Mouse (Mus musculus) hindbrain, embryonic 14.5 days (tissue): ENCODE results near the gene Stx3. TPM values are rescaled to one million over a fixed set of nuclear protein-coding genes. Genes with fewer than 3 reads are reported as not detected.

Source experiments
- ATAC-seq: fragments of 200-750 bp; cut with Nextera tagmentation; 2 replicates; pipeline ENCODE4 v1.8.0; 2017; ENCODE audit warnings: moderate number of reproducible peaks, mild to moderate bottlenecking, moderate TSS enrichment, moderate library complexity; ENCODE audit not compliant: low FRiP score
- DNase-seq: peaks from one replicate; pipeline ENCODE4 v3.0.0-alpha.2; 2015; ENCODE audit warnings: low spot score
- H3K27ac ChIP-seq: fragments of 300-500 bp; sonication (generic); 2 replicates; pipeline ENCODE4 v1.5.1; 2014; ENCODE audit warnings: mild to moderate bottlenecking, moderate library complexity
- H3K27me3 ChIP-seq: fragments of 300-500 bp; sonication (generic); 2 replicates; pipeline ENCODE4 v1.6.1; 2014; ENCODE audit warnings: mild to moderate bottlenecking, low read length, mixed read lengths; ENCODE audit not compliant: control insufficient read depth, insufficient read depth
- H3K36me3 ChIP-seq: fragments of 300-500 bp; sonication (generic); replicated peaks from 2 replicates; pipeline ENCODE4 v1.6.1; 2014; ENCODE audit not compliant: control insufficient read depth, insufficient read depth
- H3K4me1 ChIP-seq: fragments of 300-500 bp; sonication (generic); replicated peaks from 2 replicates; pipeline ENCODE4 v1.6.1; 2014; ENCODE audit warnings: antibody characterized with exemption, low read length, mixed read lengths; ENCODE audit not compliant: control insufficient read depth, insufficient read depth
- H3K4me2 ChIP-seq: fragments of 300-500 bp; sonication (generic); replicated peaks from 2 replicates; pipeline ENCODE4 v1.6.1; 2014; ENCODE audit warnings: mild to moderate bottlenecking, moderate library complexity
- H3K4me3 ChIP-seq: fragments of 300-500 bp; sonication (generic); replicated peaks from 2 replicates; pipeline ENCODE4 v1.5.1; 2014; ENCODE audit warnings: mild to moderate bottlenecking, low read length
- H3K9ac ChIP-seq: fragments of 300-500 bp; sonication (generic); 2 replicates; pipeline ENCODE4 v1.6.1; 2014
- H3K9me3 ChIP-seq: fragments of 300-500 bp; sonication (generic); 2 replicates; pipeline ENCODE4 v1.6.1; 2016; ENCODE audit warnings: low read length; ENCODE audit not compliant: control insufficient read depth
- WGBS: fragments of 180-500 bp; shearing (Covaris S2); extraction: QIAGEN DNeasy Blood & Tissue Kit; methylation state at CpG from one replicate; pipeline ENCODE4 v1.1.7; 2014; 5-methylcytosine and 5-hydroxymethylcytosine counted together
- polyA plus RNA-seq: library from polyadenylated mRNA; unstranded; fragments of >200 nt; fragmentation: Nextera tagmentation; extraction: Ambion mirVana; gene quantifications from 2 replicates; pipeline ENCODE4 v1.2.1, GENCODE M21; 2014

The Stx3 gene
- polyA plus RNA-seq, 1 experiment from 2014 or later: 20.3 TPM

- ATAC-seq: no peak
- Histone ChIP-seq H3K27ac (no peak overlapping the region), H3K36me3 (no peaks in the 10 kb centered on the region), H3K4me2 (no peak overlapping the region), H3K9ac (no peak overlapping the region), H3K4me3 (no peak overlapping the region), H3K9me3 (no peaks in the 10 kb centered on the region), H3K27me3 (no peaks in the 10 kb centered on the region), H3K4me1 (peaks cover 7% of the 10 kb centered on the region)
- 78% methylated on average over 1 of the region's 1 CpGs for WGBS
- no peak for DNase-seq
Observed at GRCm38 (mm10) chr19:11810856-11811255, 8.3 kb downstream of the Stx3 start.

- no peak overlapping the region for H3K9ac ChIP-seq
- 84% methylated on average over 5 of the region's 5 CpGs for WGBS
Observed at GRCm38 (mm10) chr19:11810003-11810758, 9.0 kb downstream of the Stx3 start.

GRCm38 (mm10) chr19:11808452-11808851 is 10.8 kb downstream of the Stx3 start:
- ATAC-seq (no peak), DNase-seq (no peak)
- Histone ChIP-seq H3K4me2 (no peak overlapping the region), H3K9ac (no peak overlapping the region), H3K9me3 (no peaks in the 10 kb centered on the region), H3K27me3 (no peaks in the 10 kb centered on the region), H3K4me3 (no peak overlapping the region), H3K36me3 (no peaks in the 10 kb centered on the region), H3K27ac (no peak overlapping the region), H3K4me1 (peaks cover 7% of the 10 kb centered on the region)
- WGBS: 91% methylated on average over 2 of the region's 2 CpGs

More at GRCm38 (mm10) chr19:11810003-11810758, 9.0 kb downstream of the Stx3 start:
- H3K4me2 ChIP-seq: no peak overlapping the region
- no peaks in the 10 kb centered on the region for H3K36me3 ChIP-seq
- ATAC-seq (no peak), DNase-seq (no peak)
- no peaks in the 10 kb centered on the region for H3K27me3 ChIP-seq
- no peaks in the 10 kb centered on the region for H3K9me3 ChIP-seq
- no peak overlapping the region for H3K27ac ChIP-seq
- H3K4me1 ChIP-seq: peaks cover 7% of the 10 kb centered on the region
- no peak overlapping the region for H3K4me3 ChIP-seq

GRCm38 (mm10) chr19:11807822-11808221 is 11.4 kb downstream of the Stx3 start:
- Histone ChIP-seq H3K4me1 (peaks cover 7% of the 10 kb centered on the region), H3K9me3 (no peaks in the 10 kb centered on the region), H3K27me3 (no peaks in the 10 kb centered on the region), H3K4me3 (no peak overlapping the region), H3K36me3 (no peaks in the 10 kb centered on the region), H3K27ac (no peak overlapping the region), H3K4me2 (no peak overlapping the region), H3K9ac (no peak overlapping the region)
- WGBS: 21% methylated on average over 6 of the region's 6 CpGs
- DNase-seq (no peak), ATAC-seq (no peak)

GRCm38 (mm10) chr19:11807251-11807650 is 12.0 kb downstream of the Stx3 start:
- no peaks in the 10 kb centered on the region for H3K36me3 ChIP-seq
- DNase-seq (no peak), ATAC-seq (no peak)
- no peak overlapping the region for H3K27ac ChIP-seq
- H3K27me3 ChIP-seq: no peaks in the 10 kb centered on the region
- H3K4me2 ChIP-seq: no peak overlapping the region
- no peak overlapping the region for H3K4me3 ChIP-seq
- 75% methylated on average over 2 of the region's 2 CpGs for WGBS
- H3K4me1 ChIP-seq: peaks cover 4% of the 10 kb centered on the region
- H3K9me3 ChIP-seq: no peaks in the 10 kb centered on the region
- H3K9ac ChIP-seq: no peak overlapping the region

GRCm38 (mm10) chr19:11804423-11804822 is 14.8 kb downstream of the Stx3 start:
- H3K27ac ChIP-seq: no peak overlapping the region
- no peak for DNase-seq
- H3K9me3 ChIP-seq: no peaks in the 10 kb centered on the region
- H3K9ac ChIP-seq: no peak overlapping the region
- H3K4me2 ChIP-seq: no peak overlapping the region
- WGBS: 58% methylated on average over 1 of the region's 1 CpGs
- no peaks in the 10 kb centered on the region for H3K36me3 ChIP-seq
- no peak overlapping the region for H3K4me3 ChIP-seq
- no peak for ATAC-seq
- H3K4me1 ChIP-seq: no peaks in the 10 kb centered on the region
- H3K27me3 ChIP-seq: no peaks in the 10 kb centered on the region

- Histone ChIP-seq H3K4me1 (no peaks in the 10 kb centered on the region), H3K4me3 (no peak overlapping the region), H3K4me2 (no peak overlapping the region), H3K27me3 (no peaks in the 10 kb centered on the region), H3K9ac (no peak overlapping the region), H3K9me3 (no peaks in the 10 kb centered on the region), H3K27ac (no peak overlapping the region), H3K36me3 (no peaks in the 10 kb centered on the region)
- WGBS: 85% methylated on average over 8 of the region's 8 CpGs
- no peak for DNase-seq
- no peak for ATAC-seq
Observed at GRCm38 (mm10) chr19:11800531-11801315, 18.5 kb downstream of the Stx3 start.

- H3K9me3 ChIP-seq: no peaks in the 10 kb centered on the region
- no peak overlapping the region for H3K9ac ChIP-seq
- ATAC-seq (no peak), DNase-seq (no peak)
- H3K27ac ChIP-seq: no peak overlapping the region
- no peaks in the 10 kb centered on the region for H3K36me3 ChIP-seq
- WGBS: 88% methylated on average over 6 of the region's 6 CpGs
- H3K4me3 ChIP-seq: no peak overlapping the region
- H3K27me3 ChIP-seq: no peaks in the 10 kb centered on the region
- H3K4me1 ChIP-seq: no peaks in the 10 kb centered on the region
- H3K4me2 ChIP-seq: no peak overlapping the region
Observed at GRCm38 (mm10) chr19:11794447-11794846, 24.8 kb downstream of the Stx3 start.

- no peak for ATAC-seq
- no peaks in the 10 kb centered on the region; the same call in 1 of the 2 replicates for H3K36me3 ChIP-seq
- no peaks in the 10 kb centered on the region for H3K9me3 ChIP-seq
- H3K4me2 ChIP-seq: no peak overlapping the region
- no peaks in the 10 kb centered on the region for H3K27me3 ChIP-seq
- no peaks in the 10 kb centered on the region for H3K4me1 ChIP-seq
- no peak overlapping the region for H3K9ac ChIP-seq
- no peak overlapping the region for H3K27ac ChIP-seq
- no peak for DNase-seq
- H3K4me3 ChIP-seq: no peak overlapping the region
- 86% methylated on average over 2 of the region's 2 CpGs for WGBS
Observed at GRCm38 (mm10) chr19:11793741-11794359, 25.4 kb downstream of the Stx3 start.
